Mouse (Mus musculus) limb, embryonic 10.5 days (tissue): ENCODE results near the gene Sox9. TPM values are rescaled to one million over a fixed set of nuclear protein-coding genes. Genes with fewer than 3 reads are reported as not detected.

ENCODE experiments used
- DNase-seq: peaks from one replicate; pipeline ENCODE4 v3.0.0-alpha.2; 2017; ENCODE audit warnings: low spot score
- H3K27ac ChIP-seq: fragments of 300-500 bp; sonication (generic); 2 replicates; pipeline ENCODE4 v1.5.1; 2016; ENCODE audit warnings: mild to moderate bottlenecking
- H3K27me3 ChIP-seq: fragments of 300-500 bp; sonication (generic); 2 replicates; pipeline ENCODE4 v1.6.1; 2016; ENCODE audit warnings: low read depth, mild to moderate bottlenecking; ENCODE audit not compliant: poor library complexity, severe bottlenecking
- H3K36me3 ChIP-seq: fragments of 300-500 bp; sonication (generic); 2 replicates; pipeline ENCODE4 v1.6.1; 2016; ENCODE audit warnings: mild to moderate bottlenecking, moderate library complexity
- H3K4me1 ChIP-seq: fragments of 300-500 bp; sonication (generic); 2 replicates; pipeline ENCODE4 v1.6.1; 2016
- H3K4me3 ChIP-seq: fragments of 300-500 bp; sonication (generic); 2 replicates; pipeline ENCODE4 v1.5.1; 2016; ENCODE audit warnings: mild to moderate bottlenecking, moderate library complexity
- H3K9me3 ChIP-seq: fragments of 300-500 bp; sonication (generic); replicated peaks from 2 replicates; pipeline ENCODE4 v1.6.1; 2016; ENCODE audit warnings: mild to moderate bottlenecking
- WGBS: fragments of 180-500 bp; shearing (Covaris S2); methylation state at CpG from one replicate; pipeline ENCODE4 v1.1.7; 2016; 5-methylcytosine and 5-hydroxymethylcytosine counted together
- polyA plus RNA-seq: library from polyadenylated mRNA; unstranded; fragments of >200 nt; fragmentation: Nextera tagmentation; extraction: Ambion mirVana; gene quantifications from 2 replicates; pipeline ENCODE4 v1.2.1, GENCODE M21; 2016

The Sox9 gene
- polyA plus RNA-seq, 1 experiment from 2014 or later, result 169 TPM

GRCm38 (mm10) chr11:112810447-112811151, 28.6 kb downstream of the Sox9 start:
- peak overlapping the region; percentile 48 for H3K4me3 ChIP-seq
- 3% methylated on average over 17 of the region's 17 CpGs for WGBS
- no peaks in the 10 kb centered on the region for H3K36me3 ChIP-seq
- H3K27ac ChIP-seq, result no peak overlapping the region; the same call in 1 of the 2 replicates
- no peak for DNase-seq
- H3K9me3 ChIP-seq, result no peaks in the 10 kb centered on the region
- H3K27me3 ChIP-seq, result peaks cover 48% of the 10 kb centered on the region
- peaks cover 43% of the 10 kb centered on the region for H3K4me1 ChIP-seq

DNA sequence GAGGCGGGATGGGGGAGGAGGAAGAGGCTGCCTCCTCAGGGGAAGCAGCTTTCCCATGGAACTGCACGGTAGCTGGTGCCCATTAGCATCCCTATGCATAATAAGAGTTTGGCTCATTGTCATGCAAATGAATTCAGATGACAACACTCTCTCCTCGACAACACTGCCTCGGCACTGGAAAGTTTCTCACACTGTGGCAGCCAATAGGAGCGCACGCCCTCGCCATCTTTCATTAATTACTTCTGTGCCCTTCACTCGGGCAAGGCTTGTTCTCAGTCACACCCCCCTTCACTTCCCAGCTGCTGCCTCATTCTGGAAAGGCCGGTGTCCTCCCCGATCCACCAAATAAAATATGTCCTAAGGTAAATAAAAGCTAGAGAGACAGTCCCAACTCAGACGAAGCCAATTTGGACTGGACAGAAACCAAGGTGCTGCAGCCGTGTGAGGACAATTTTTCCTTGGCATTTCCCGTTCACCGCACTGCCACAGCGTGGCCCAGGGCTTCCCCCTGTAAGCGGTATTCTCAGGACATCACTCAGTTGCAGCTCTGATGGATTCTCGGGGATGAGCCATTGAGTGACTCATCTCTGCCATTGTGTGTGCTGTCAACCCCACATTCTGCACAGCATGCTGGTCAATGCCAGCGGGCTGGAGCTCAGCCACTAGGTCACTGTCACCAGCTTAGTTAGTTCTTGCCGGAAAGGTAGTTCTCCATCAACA, 29.3 kb downstream of the Sox9 start:
- 7% methylated on average over 19 of the region's 19 CpGs for WGBS
- Histone ChIP-seq H3K4me1 (peaks cover 43% of the 10 kb centered on the region), H3K36me3 (no peaks in the 10 kb centered on the region), H3K27ac (no peak overlapping the region), H3K27me3 (peaks cover 41% of the 10 kb centered on the region), H3K4me3 (peak overlapping the region; percentile 48), H3K9me3 (no peaks in the 10 kb centered on the region)
- peak; percentile 53 for DNase-seq

GRCm38 (mm10) chr11:112817829-112818650, 36.0 kb downstream of the Sox9 start:
- H3K4me3 ChIP-seq, result no peak overlapping the region
- 43% methylated on average over 14 of the region's 14 CpGs for WGBS
- no peaks in the 10 kb centered on the region for H3K27me3 ChIP-seq
- H3K36me3 ChIP-seq, result no peaks in the 10 kb centered on the region
- no peak for DNase-seq
- no peaks in the 10 kb centered on the region for H3K9me3 ChIP-seq
- H3K4me1 ChIP-seq, result peaks cover 20% of the 10 kb centered on the region
- H3K27ac ChIP-seq, result 0 out of 2 replicates have a peak overlapping the region, but pooled peaks have one; percentile 50

DNA sequence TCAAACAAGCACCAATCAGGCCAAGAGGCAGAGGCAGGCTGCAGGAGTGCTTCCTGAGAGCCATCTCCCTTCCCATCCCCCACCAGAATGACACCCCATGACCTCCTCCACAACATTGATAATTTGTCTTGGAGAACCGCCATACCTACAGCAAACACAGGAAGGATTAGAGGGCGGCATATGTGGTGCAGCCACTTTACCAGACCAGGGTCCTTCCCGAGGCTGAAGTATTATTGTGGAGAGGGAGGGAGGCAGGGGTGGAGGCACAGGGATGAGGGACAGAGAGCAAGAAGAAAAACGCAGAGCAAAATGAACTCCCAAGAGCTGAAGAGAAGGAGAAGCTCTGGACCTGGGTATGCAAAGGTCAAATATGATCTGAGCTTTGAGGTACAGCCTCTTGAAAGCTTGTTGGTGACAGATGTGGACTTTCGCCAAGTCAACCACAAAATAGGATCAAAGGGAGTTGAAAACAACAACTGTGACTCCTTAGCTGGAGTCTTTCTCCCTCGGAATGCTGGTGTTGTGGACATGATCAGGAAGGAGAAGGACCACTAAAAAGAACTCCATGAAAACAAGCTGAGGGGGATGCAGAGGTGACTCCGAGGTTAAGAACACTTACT, 36.7 kb downstream of the Sox9 start:
- Histone ChIP-seq H3K36me3 (no peaks in the 10 kb centered on the region), H3K27me3 (no peaks in the 10 kb centered on the region), H3K4me3 (no peak overlapping the region), H3K4me1 (peaks cover 20% of the 10 kb centered on the region), H3K27ac (no peak overlapping the region), H3K9me3 (no peaks in the 10 kb centered on the region)
- WGBS, result 46% methylated on average over 7 of the region's 7 CpGs
- DNase-seq, result no peak

DNA sequence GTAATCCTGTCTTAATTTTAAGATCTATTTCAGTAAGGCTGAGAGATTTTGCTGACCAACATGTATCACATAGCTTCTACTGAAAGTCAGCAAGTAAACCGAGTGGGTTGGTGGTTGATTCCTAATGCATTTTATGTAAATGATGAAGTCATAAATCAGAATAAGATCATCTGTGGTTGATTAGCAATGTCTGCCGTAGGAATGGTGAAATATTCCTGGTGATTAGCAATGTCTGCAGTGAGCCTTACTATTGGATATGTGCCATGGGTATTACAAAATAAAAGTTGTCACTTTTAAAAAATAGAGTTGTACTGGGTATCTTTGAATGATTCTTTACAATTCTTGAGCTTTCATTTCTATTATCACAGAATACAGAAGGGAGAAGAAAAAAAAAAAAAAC, 39.5 kb downstream of the Sox9 start:
- DNase-seq, result no peak
- no peak overlapping the region for H3K4me3 ChIP-seq
- H3K27me3 ChIP-seq, result no peaks in the 10 kb centered on the region
- no peaks in the 10 kb centered on the region for H3K9me3 ChIP-seq
- no peaks in the 10 kb centered on the region for H3K36me3 ChIP-seq
- H3K4me1 ChIP-seq, result peaks cover 29% of the 10 kb centered on the region
- no peak overlapping the region for H3K27ac ChIP-seq
- WGBS, result 65% methylated on average over 2 of the region's 2 CpGs

- peaks cover 41% of the 10 kb centered on the region for H3K4me1 ChIP-seq
- H3K9me3 ChIP-seq, result no peaks in the 10 kb centered on the region
- no peak overlapping the region for H3K27ac ChIP-seq
- no peak overlapping the region for H3K4me3 ChIP-seq
- 73% methylated on average over 3 of the region's 3 CpGs for WGBS
- DNase-seq, result no peak
- no peaks in the 10 kb centered on the region for H3K27me3 ChIP-seq
- no peaks in the 10 kb centered on the region for H3K36me3 ChIP-seq
Measured at GRCm38 (mm10) chr11:112824146-112824545, 42.1 kb downstream of the Sox9 start.

DNA sequence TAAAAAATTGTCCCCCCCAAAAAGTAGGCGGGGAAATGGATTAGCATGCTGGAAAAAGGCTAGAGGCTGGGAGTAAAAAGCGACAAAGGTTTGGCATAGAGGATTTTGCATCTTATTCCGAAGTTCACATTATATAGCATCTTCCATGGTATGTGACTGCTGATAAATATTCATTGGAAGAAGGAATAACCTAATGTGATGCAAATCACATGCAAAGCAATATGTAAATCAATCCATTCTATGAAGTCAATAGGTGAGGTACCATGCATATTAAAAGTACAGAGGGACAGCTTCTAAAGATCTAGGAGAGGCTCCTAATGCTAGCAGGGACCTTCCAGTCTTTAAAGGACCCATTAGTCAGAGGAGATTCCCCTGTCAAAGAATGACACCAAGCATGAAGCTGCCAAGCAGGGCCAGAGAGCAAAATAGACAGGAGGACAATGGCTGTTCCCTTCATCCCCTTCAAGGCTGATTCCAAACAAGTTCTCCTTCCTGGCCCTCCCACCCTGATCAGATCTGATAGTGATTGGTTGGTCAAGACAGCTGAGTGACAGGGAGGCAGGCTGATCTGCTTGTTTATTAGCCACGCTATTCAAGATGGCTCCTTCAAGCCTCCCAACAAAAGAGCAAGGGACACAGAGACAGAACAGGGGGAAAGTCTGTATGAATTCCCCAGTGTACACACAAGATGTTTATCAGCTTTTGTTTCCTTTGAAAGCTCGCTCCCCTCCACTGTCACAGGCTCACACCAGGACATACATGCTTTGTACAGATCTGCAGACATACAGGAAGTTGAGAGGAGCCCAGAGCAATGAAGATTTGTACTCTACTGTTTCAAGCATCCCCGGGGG, 44.4 kb downstream of the Sox9 start:
- 66% methylated on average over 6 of the region's 6 CpGs for WGBS
- Histone ChIP-seq H3K4me1 (peaks cover 35% of the 10 kb centered on the region), H3K4me3 (no peak overlapping the region), H3K27me3 (0 out of 2 replicates have a peak, but pooled peaks cover 5% of the 10 kb centered on the region), H3K36me3 (no peaks in the 10 kb centered on the region), H3K27ac (peak overlapping the region; percentile 42; the same call in 1 of the 2 replicates), H3K9me3 (no peaks in the 10 kb centered on the region)
- DNase-seq, result no peak

GRCm38 (mm10) chr11:112827044-112827347, 45.0 kb downstream of the Sox9 start:
- peak overlapping the region; percentile 42 for H3K27ac ChIP-seq
- peak; percentile 54 for DNase-seq

GRCm38 (mm10) chr11:112828553-112829287, 46.7 kb downstream of the Sox9 start:
- Histone ChIP-seq H3K36me3 (no peaks in the 10 kb centered on the region), H3K27me3 (0 out of 2 replicates have a peak, but pooled peaks cover 5% of the 10 kb centered on the region), H3K27ac (no peak overlapping the region), H3K4me1 (peaks cover 46% of the 10 kb centered on the region), H3K9me3 (no peaks in the 10 kb centered on the region), H3K4me3 (no peak overlapping the region)
- WGBS, result 61% methylated on average over 9 of the region's 9 CpGs
- no peak for DNase-seq

More at GRCm38 (mm10) chr11:112827044-112827347, 45.0 kb downstream of the Sox9 start:
- Histone ChIP-seq H3K4me1 (peaks cover 35% of the 10 kb centered on the region), H3K27me3 (0 out of 2 replicates have a peak, but pooled peaks cover 5% of the 10 kb centered on the region), H3K4me3 (no peak overlapping the region), H3K36me3 (no peaks in the 10 kb centered on the region), H3K9me3 (no peaks in the 10 kb centered on the region)
- 6% methylated on average over 6 of the region's 6 CpGs for WGBS

DNA sequence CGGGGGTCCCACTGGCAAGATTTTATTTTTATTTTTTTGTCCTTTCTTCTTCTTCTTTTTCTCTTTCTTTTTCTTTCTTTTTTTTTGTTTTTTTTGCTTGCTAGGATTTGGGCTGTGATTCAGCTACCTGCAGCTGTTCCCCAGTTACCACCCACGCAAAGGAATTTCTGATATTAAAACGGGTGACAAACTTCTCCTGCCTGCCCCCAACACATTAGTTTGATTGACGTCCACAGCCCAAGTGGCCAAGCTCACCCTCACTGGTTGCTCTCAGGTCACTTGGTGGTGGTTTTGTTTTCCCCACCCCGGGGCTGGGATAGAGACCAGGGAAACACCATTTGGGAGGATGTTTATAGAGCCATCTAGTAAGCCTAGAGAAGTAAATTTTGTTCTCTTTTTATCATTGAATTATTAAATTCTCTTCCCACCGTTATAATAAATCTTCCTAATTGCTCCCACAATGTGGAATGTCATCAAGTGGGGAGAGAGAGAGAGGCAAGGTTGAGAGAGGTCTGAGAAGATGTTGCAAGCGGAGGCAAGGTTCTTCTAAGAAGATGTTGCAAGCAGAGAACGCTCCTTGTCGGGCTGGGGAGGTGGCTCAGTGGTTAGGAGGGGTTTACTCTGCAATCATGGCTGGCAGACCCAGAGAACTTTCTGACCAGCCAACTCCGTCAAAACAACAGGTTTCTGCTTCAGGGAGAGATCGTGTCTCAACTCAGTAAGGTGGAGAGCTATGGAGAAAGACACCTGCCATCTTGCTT, 52.4 kb downstream of the Sox9 start:
- Histone ChIP-seq H3K27ac (0 out of 2 replicates have a peak overlapping the region, but pooled peaks have one; percentile 1), H3K4me3 (no peak overlapping the region), H3K36me3 (no peaks in the 10 kb centered on the region), H3K4me1 (peaks cover 36% of the 10 kb centered on the region), H3K27me3 (0 out of 2 replicates have a peak, but pooled peaks cover 5% of the 10 kb centered on the region), H3K9me3 (no peaks in the 10 kb centered on the region)
- DNase-seq, result no peak
- WGBS, result 60% methylated on average over 11 of the region's 11 CpGs
